Mouse (Mus musculus) ovary, postnatal 36 days (tissue): Measurements from ENCODE around the gene Hrh2.

Experiments used
- DNase-seq: peaks from one replicate; pipeline ENCODE4 v3.0.0; 2022; ENCODE audit warnings: low spot score, mixed read lengths

Gene Hrh2

GRCm38 (mm10) chr13:54176406-54177020 is 15.4 kb upstream of the Hrh2 start:
- DNase-seq = no peak

- DNase-seq = no peak
These were observed 14.6 kb upstream of the Hrh2 start for GRCm38 (mm10) chr13:54177346-54177745.

GRCm38 (mm10) chr13:54178647-54179046 is 13.3 kb upstream of the Hrh2 start:
- no peak for DNase-seq

- DNase-seq = no peak
These were observed 12.0 kb upstream of the Hrh2 start for GRCm38 (mm10) chr13:54179971-54180370.

- no peak for DNase-seq
These were observed 11.5 kb upstream of the Hrh2 start for GRCm38 (mm10) chr13:54180461-54180860.

- no peak for DNase-seq
These were observed 10.6 kb upstream of the Hrh2 start for GRCm38 (mm10) chr13:54181318-54181717.

- DNase-seq = no peak
These were observed 10.0 kb upstream of the Hrh2 start for GRCm38 (mm10) chr13:54181947-54182346.

GRCm38 (mm10) chr13:54186394-54186793 is 5.5 kb upstream of the Hrh2 start:
- DNase-seq = no peak

GRCm38 (mm10) chr13:54188190-54188706 is 3.7 kb upstream of the Hrh2 start:
- no peak for DNase-seq

GRCm38 (mm10) chr13:54189896-54190295 is 2.0 kb upstream of the Hrh2 start:
- DNase-seq = no peak

- no peak for DNase-seq
These were observed 748 bp upstream of the Hrh2 start for GRCm38 (mm10) chr13:54191181-54191580.

GRCm38 (mm10) chr13:54193580-54193979 is 1.7 kb downstream of the Hrh2 start:
- DNase-seq = no peak

GRCm38 (mm10) chr13:54199000-54199399 is 7.1 kb downstream of the Hrh2 start:
- DNase-seq = no peak

GRCm38 (mm10) chr13:54202458-54202857 is 10.5 kb downstream of the Hrh2 start:
- DNase-seq = no peak

- no peak for DNase-seq
These were observed 11.5 kb downstream of the Hrh2 start for GRCm38 (mm10) chr13:54203419-54203818.

GRCm38 (mm10) chr13:54205195-54205594 is 13.3 kb downstream of the Hrh2 start:
- DNase-seq = no peak

GRCm38 (mm10) chr13:54206140-54206753 is 14.3 kb downstream of the Hrh2 start:
- no peak for DNase-seq

- DNase-seq = no peak
These were observed 17.7 kb downstream of the Hrh2 start for GRCm38 (mm10) chr13:54209476-54210253.

- no peak for DNase-seq
These were observed 19.9 kb downstream of the Hrh2 start for GRCm38 (mm10) chr13:54211528-54212488.

- DNase-seq = no peak
These were observed 20.6 kb downstream of the Hrh2 start for GRCm38 (mm10) chr13:54212516-54212915.

- DNase-seq = no peak
These were observed 23.3 kb downstream of the Hrh2 start for GRCm38 (mm10) chr13:54215266-54215665.
